Mouse (Mus musculus): ENCODE results near the gene Ugt2b38. TPM values are rescaled to one million over a fixed set of nuclear protein-coding genes. Genes with fewer than 3 reads are reported as not detected.

Ugt2b38 gene
- not detected in 2 replicates for polyA plus RNA-seq (2021; fragmentation: Nextera tagmentation)
- long read RNA-seq, experiment 1: 0 reads
- long read RNA-seq, experiment 2: 0 reads

GRCm38 (mm10) chr5:87424041-87424440, at the start of gene Ugt2b38:
TSS of gene Ugt2b38 (minus strand) at chr5:87424203.

Other genes with a start within 250 kb of the Ugt2b38 start
- not detected in 2 replicates for gene Ugt2b37, start 169.4 kb downstream of the Ugt2b38 start, polyA plus RNA-seq (2021; fragmentation: Nextera tagmentation)
- not detected in 2 replicates for gene Ugt2a3, start 87.0 kb downstream of the Ugt2b38 start, polyA plus RNA-seq (2021; fragmentation: Nextera tagmentation)
- not detected in 2 replicates for gene Ugt2a2, start 58.1 kb upstream of the Ugt2b38 start, polyA plus RNA-seq (2021; fragmentation: Nextera tagmentation)
- not detected in 2 replicates for gene Gm43638, start 62.6 kb upstream of the Ugt2b38 start, polyA plus RNA-seq (2021; fragmentation: Nextera tagmentation)
- gene Ugt2a1, start 66.7 kb upstream of the Ugt2b38 start, polyA plus RNA-seq (2021; fragmentation: Nextera tagmentation): not detected in 2 replicates
- gene Sult1b1, start 114.0 kb upstream of the Ugt2b38 start, polyA plus RNA-seq (2021; fragmentation: Nextera tagmentation): not detected in 2 replicates
- gene Sult1d1, start 144.8 kb upstream of the Ugt2b38 start, polyA plus RNA-seq (2021; fragmentation: Nextera tagmentation): not detected in 2 replicates
- not detected in 2 replicates for gene Sult1e1, start 167.4 kb upstream of the Ugt2b38 start, polyA plus RNA-seq (2021; fragmentation: Nextera tagmentation)
- not detected in 2 replicates for gene Csn1s1, start 242.0 kb upstream of the Ugt2b38 start, polyA plus RNA-seq (2021; fragmentation: Nextera tagmentation)

Data from layer of hippocampus, adult 6 months (tissue).